Mouse (Mus musculus) neural tube, embryonic 15.5 days (tissue): ENCODE data around the gene Pip5k1c. TPM values are rescaled to one million over a fixed set of nuclear protein-coding genes. Genes with fewer than 3 reads are reported as not detected.

ENCODE experiments used
- ATAC-seq: fragments of 200-750 bp; cut with Nextera tagmentation; 2 replicates; pipeline ENCODE4 v1.8.0; 2017; ENCODE audit warnings: mild to moderate bottlenecking, moderate TSS enrichment, moderate library complexity; ENCODE audit not compliant: low FRiP score
- H3K27ac ChIP-seq: fragments of 300-500 bp; sonication (generic); replicated peaks from 2 replicates; pipeline ENCODE4 v1.5.1; 2015; ENCODE audit warnings: mild to moderate bottlenecking, inconsistent platforms
- H3K27me3 ChIP-seq: fragments of 300-500 bp; sonication (generic); replicated peaks from 2 replicates; pipeline ENCODE4 v1.6.1; 2015; ENCODE audit warnings: inconsistent platforms
- H3K36me3 ChIP-seq: fragments of 300-500 bp; sonication (generic); 2 replicates; pipeline ENCODE4 v1.6.1; 2015; ENCODE audit warnings: inconsistent platforms
- H3K4me1 ChIP-seq: fragments of 300-500 bp; sonication (generic); 2 replicates; pipeline ENCODE4 v1.6.1; 2015; ENCODE audit warnings: inconsistent platforms
- H3K4me2 ChIP-seq: fragments of 300-500 bp; sonication (generic); 2 replicates; pipeline ENCODE4 v1.6.1; 2015; ENCODE audit warnings: inconsistent platforms, mild to moderate bottlenecking, moderate library complexity
- H3K4me3 ChIP-seq: fragments of 300-500 bp; sonication (generic); replicated peaks from 2 replicates; pipeline ENCODE4 v1.5.1; 2015; ENCODE audit warnings: mild to moderate bottlenecking, inconsistent platforms
- H3K9ac ChIP-seq: fragments of 300-500 bp; sonication (generic); replicated peaks from 2 replicates; pipeline ENCODE4 v1.6.1; 2015; ENCODE audit warnings: mild to moderate bottlenecking, inconsistent platforms
- H3K9me3 ChIP-seq: fragments of 300-500 bp; sonication (generic); replicated peaks from 2 replicates; pipeline ENCODE4 v1.6.1; 2016; ENCODE audit warnings: inconsistent platforms
- WGBS: fragments of 180-500 bp; shearing (Covaris S2); methylation state at CpG from one replicate; pipeline ENCODE4 v1.1.7; 2015; ENCODE audit warnings: mixed read lengths; 5-methylcytosine and 5-hydroxymethylcytosine counted together
- polyA plus RNA-seq: library from polyadenylated mRNA; unstranded; fragments of >200 nt; fragmentation: Nextera tagmentation; extraction: Ambion mirVana; gene quantifications from 2 replicates; pipeline ENCODE4 v1.2.1, GENCODE M21; 2015

Pip5k1c gene
- polyA plus RNA-seq, 1 experiment from 2014 or later, result 124 TPM

DNA sequence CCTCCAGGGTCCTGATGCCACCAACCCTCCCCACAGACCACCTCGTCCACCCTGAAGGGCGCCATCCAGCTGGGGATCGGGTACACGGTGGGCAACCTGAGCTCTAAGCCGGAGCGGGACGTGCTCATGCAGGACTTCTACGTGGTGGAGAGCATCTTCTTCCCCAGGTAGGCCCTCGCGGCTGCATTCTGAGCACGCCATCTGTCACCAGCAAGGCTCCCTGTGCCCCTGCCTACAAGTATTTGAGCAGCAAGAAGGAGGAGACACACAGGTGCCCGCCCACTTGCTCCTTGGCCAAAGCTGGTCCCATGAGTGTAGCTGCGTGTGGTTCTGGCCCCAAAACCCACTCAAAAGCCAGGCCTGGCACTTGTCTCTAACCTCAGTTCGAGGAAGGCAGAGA, 12.9 kb downstream of the Pip5k1c start:
- 93% methylated on average over 14 of the region's 14 CpGs for whole genome bisulfite sequencing
- no peak for ATAC-seq
- Histone ChIP-seq H3K27ac (no peak overlapping the region), H3K36me3 (peaks cover 51% of the 10 kb centered on the region), H3K27me3 (no peaks in the 10 kb centered on the region), H3K4me2 (no peak overlapping the region), H3K9ac (no peak overlapping the region), H3K4me3 (no peak overlapping the region), H3K4me1 (peaks cover 30% of the 10 kb centered on the region), H3K9me3 (no peaks in the 10 kb centered on the region)

- H3K36me3 ChIP-seq, result peaks cover 57% of the 10 kb centered on the region
- no peak overlapping the region for H3K4me2 ChIP-seq
- peaks cover 26% of the 10 kb centered on the region for H3K4me1 ChIP-seq
- H3K27me3 ChIP-seq, result no peaks in the 10 kb centered on the region
- H3K9me3 ChIP-seq, result no peaks in the 10 kb centered on the region
- no peak overlapping the region for H3K4me3 ChIP-seq
- H3K27ac ChIP-seq, result no peak overlapping the region
- no peak overlapping the region for H3K9ac ChIP-seq
- WGBS, result 90% methylated on average over 12 of the region's 12 CpGs
- ATAC-seq, result no peak
These were observed 13.5 kb downstream of the Pip5k1c start for GRCm38 (mm10) chr10:81306173-81306668.

DNA sequence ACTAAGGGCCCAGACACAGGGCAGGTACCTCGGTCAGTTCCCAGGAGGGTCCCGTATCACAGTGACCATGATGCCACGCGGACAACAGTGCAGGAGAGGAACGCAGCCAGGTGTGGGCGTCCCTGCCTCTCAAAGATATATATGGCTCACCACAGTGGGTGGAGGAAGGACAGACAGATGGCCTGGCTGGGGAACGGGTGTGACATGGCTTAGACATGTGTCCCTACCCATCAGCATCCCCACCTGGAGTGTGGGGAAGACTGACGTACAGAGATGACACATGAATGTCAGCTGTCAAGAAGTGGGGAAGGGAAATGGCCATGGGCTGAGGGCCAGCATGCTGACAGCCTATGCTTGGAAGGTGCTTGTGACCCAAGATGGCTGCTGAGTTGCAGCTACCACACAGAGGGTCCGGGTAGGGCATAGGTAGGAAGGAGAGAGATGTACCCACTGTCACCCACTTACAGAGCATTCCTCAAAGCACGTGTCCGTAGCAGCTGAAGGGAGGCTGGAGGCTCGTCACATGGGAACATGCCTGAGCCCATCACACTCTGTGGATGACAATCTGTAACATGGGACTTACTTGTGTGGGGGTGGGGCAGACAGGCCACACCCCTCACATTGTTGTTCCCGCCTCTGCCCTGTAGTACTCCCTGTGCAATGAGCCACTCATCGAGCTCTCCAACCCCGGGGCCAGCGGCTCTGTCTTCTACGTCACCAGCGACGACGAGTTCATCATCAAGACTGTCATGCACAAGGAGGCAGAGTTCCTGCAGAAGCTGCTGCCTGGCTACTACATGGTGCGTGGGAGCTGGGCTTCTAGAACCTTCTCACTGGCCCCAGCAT, 14.3 kb downstream of the Pip5k1c start:
- peaks cover 65% of the 10 kb centered on the region for H3K36me3 ChIP-seq
- H3K4me1 ChIP-seq, result peaks cover 24% of the 10 kb centered on the region
- 95% methylated on average over 21 of the region's 21 CpGs for WGBS
- no peak overlapping the region for H3K4me3 ChIP-seq
- H3K9ac ChIP-seq, result no peak overlapping the region
- no peak for ATAC-seq
- H3K4me2 ChIP-seq, result no peak overlapping the region
- H3K27ac ChIP-seq, result no peak overlapping the region
- no peaks in the 10 kb centered on the region for H3K27me3 ChIP-seq
- no peaks in the 10 kb centered on the region for H3K9me3 ChIP-seq

GRCm38 (mm10) chr10:81309571-81309970, 16.8 kb downstream of the Pip5k1c start:
- H3K9me3 ChIP-seq, result no peaks in the 10 kb centered on the region
- H3K4me3 ChIP-seq, result no peak overlapping the region
- H3K4me2 ChIP-seq, result no peak overlapping the region
- H3K4me1 ChIP-seq, result no peaks in the 10 kb centered on the region
- peaks cover 89% of the 10 kb centered on the region for H3K36me3 ChIP-seq
- H3K27me3 ChIP-seq, result no peaks in the 10 kb centered on the region
- H3K9ac ChIP-seq, result no peak overlapping the region
- ATAC-seq, result no peak
- WGBS, result 84% methylated on average over 5 of the region's 5 CpGs
- no peak overlapping the region for H3K27ac ChIP-seq

DNA sequence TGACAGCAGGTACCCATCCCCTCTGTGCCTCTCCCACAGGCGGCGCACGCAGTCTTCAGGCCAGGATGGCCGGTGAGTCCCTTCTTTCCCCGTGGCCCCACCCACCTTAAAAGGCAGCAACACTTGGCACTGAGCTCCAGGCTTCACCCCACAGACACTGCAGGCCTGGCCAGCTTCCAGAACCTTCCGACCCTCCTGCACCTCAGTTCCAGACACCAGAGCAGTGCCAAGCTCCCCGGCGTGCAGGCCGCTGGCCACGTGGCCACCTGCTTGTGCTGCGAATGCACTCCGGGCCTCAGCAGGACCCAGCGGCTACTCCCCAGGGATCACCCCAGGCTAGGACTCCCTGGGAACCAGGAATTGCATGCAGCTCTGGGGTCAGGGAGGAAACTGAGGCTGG, 20.8 kb downstream of the Pip5k1c start:
- Histone ChIP-seq H3K4me1 (peaks cover 8% of the 10 kb centered on the region; the same call in 1 of the 2 replicates), H3K9me3 (no peaks in the 10 kb centered on the region), H3K9ac (no peak overlapping the region), H3K27ac (no peak overlapping the region), H3K4me2 (no peak overlapping the region), H3K27me3 (no peaks in the 10 kb centered on the region), H3K4me3 (no peak overlapping the region), H3K36me3 (peaks cover 88% of the 10 kb centered on the region)
- WGBS, result 92% methylated on average over 13 of the region's 13 CpGs
- no peak for ATAC-seq

DNA sequence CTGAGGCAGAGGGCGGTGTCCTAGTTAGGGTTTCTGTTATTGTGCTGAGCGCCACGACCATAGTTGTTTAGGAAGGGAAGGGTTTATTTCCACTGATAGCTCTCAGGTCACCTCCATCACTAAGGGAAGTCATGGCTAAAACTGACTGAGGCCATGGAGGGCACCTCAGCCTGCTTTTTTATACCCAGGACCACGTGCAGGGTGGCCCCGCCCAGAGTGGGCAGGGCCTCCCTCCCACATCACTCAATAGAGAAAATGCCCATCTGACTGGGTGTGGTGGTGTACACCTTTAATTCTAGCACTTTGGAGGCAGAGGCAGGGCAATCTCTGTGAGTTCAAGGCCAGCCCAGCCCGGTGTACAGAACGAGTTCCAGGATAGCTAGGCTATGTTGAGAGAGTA, 21.4 kb downstream of the Pip5k1c start:
- Histone ChIP-seq H3K4me3 (no peak overlapping the region), H3K9ac (no peak overlapping the region), H3K27ac (no peak overlapping the region), H3K9me3 (no peaks in the 10 kb centered on the region), H3K4me1 (peaks cover 14% of the 10 kb centered on the region), H3K27me3 (no peaks in the 10 kb centered on the region), H3K4me2 (no peak overlapping the region), H3K36me3 (peaks cover 87% of the 10 kb centered on the region)
- 82% methylated on average over 7 of the region's 7 CpGs for WGBS
- no peak for ATAC-seq

DNA sequence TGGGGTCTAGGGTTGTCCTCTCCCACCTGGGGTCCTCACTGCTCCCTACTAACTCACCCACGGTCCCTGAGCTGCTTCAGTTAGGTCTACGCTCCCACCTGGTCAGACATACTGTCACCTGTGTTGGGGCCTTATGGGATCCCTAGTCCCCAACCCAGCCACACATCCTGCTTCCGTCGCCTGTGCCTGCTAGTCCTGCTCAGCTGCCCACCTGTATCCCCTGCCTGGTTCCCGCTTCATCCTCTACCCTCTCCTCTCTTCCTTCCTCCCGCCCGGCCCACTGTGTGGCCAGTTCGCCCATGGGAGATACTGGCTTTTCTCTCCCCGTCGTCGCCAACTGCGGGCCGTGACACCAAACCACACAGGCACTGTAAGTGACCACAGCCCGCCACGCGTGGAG, 22.8 kb downstream of the Pip5k1c start:
- H3K36me3 ChIP-seq, result peaks cover 73% of the 10 kb centered on the region
- no peaks in the 10 kb centered on the region for H3K27me3 ChIP-seq
- H3K9me3 ChIP-seq, result no peaks in the 10 kb centered on the region
- H3K27ac ChIP-seq, result no peak overlapping the region
- H3K9ac ChIP-seq, result no peak overlapping the region
- no peak overlapping the region for H3K4me3 ChIP-seq
- H3K4me2 ChIP-seq, result no peak overlapping the region
- ATAC-seq, result no peak
- WGBS, result 94% methylated on average over 16 of the region's 16 CpGs
- H3K4me1 ChIP-seq, result peaks cover 22% of the 10 kb centered on the region

GRCm38 (mm10) chr10:81316338-81317060, 23.7 kb downstream of the Pip5k1c start:
- 0 out of 2 replicates have a peak overlapping the region, but pooled peaks have one; percentile 14 for H3K9ac ChIP-seq
- no peaks in the 10 kb centered on the region for H3K9me3 ChIP-seq
- WGBS, result 47% methylated on average over 16 of the region's 16 CpGs
- H3K36me3 ChIP-seq, result peaks cover 64% of the 10 kb centered on the region
- H3K4me3 ChIP-seq, result no peak overlapping the region
- H3K4me2 ChIP-seq, result peak overlapping the region; percentile 38
- H3K4me1 ChIP-seq, result peaks cover 24% of the 10 kb centered on the region
- ATAC-seq, result no peak
- no peak overlapping the region for H3K27ac ChIP-seq
- no peaks in the 10 kb centered on the region for H3K27me3 ChIP-seq

GRCm38 (mm10) chr10:81317273-81317672, 24.5 kb downstream of the Pip5k1c start:
- Histone ChIP-seq H3K36me3 (peaks cover 56% of the 10 kb centered on the region), H3K4me3 (no peak overlapping the region), H3K27ac (no peak overlapping the region), H3K4me2 (peak overlapping the region; percentile 38), H3K9ac (0 out of 2 replicates have a peak overlapping the region, but pooled peaks have one; percentile 14), H3K4me1 (peaks cover 32% of the 10 kb centered on the region), H3K9me3 (no peaks in the 10 kb centered on the region), H3K27me3 (no peaks in the 10 kb centered on the region)
- 20% methylated on average over 20 of the region's 20 CpGs for WGBS
- no peak for ATAC-seq

DNA sequence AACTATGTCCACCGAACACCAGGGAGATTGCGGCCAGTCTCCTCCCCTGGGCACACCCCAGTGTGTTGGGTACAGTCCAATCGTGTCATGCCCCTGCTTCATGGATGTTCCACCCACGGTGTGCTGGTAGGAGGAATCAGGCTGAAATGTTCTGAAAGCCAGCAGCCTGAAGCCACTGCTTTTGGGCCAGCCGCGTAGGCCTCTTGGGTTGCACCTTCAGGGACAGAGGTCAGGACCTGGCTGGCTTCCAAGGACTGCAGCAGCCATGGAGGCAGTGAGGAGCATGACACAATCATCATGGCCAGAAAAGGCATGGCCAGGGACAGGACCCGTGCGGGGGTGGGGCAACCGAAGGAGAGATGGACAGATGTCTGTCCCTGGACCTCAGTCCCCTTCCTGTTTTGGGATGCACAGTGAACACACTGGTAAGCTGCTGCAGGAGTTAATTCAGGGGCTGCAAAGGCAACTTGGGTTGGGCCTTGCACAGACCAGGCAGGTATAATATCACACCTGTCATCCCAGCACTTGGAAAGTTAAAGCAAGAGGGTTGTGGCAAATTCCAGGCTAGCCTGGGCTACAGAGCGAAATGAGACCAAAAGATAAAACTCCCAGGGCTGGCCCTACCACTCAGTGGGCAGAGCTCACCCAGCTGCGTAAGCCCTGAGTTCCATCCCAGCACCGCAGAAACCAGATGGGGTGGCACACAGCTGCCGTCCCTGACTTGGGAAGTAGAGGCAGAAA, 26.0 kb downstream of the Pip5k1c start:
- Histone ChIP-seq H3K36me3 (peaks cover 57% of the 10 kb centered on the region), H3K27ac (peak overlapping the region; percentile 96; the same call in 1 of the 2 replicates), H3K4me1 (peaks cover 36% of the 10 kb centered on the region), H3K4me3 (peak overlapping the region; percentile 98), H3K9me3 (no peaks in the 10 kb centered on the region), H3K4me2 (peak overlapping the region; percentile 75), H3K9ac (0 out of 2 replicates have a peak overlapping the region, but pooled peaks have one; percentile 57), H3K27me3 (no peaks in the 10 kb centered on the region)
- WGBS, result 88% methylated on average over 13 of the region's 13 CpGs
- no peak for ATAC-seq

DNA sequence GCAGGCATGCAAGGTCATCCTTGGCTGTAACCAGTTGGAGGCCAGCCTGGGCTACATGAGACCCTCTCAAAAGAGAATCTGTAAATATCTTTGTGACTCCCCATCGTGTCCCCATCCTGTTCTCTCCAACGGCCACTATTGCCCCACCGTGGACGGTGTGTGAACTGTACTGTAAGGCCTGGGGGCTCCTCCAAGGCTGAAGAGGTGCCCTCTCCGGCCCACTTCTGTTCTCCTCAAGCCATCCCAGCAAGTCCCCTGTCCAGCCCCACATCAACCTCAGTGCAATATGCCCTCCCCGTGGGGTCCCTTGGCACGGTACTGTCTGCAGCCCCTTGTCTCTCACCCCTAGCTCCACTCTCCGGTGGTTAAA, 26.6 kb downstream of the Pip5k1c start:
- peaks cover 36% of the 10 kb centered on the region for H3K4me1 ChIP-seq
- H3K27ac ChIP-seq, result peak overlapping the region; percentile 96
- ATAC-seq, result no peak
- H3K9ac ChIP-seq, result peak overlapping the region; percentile 57
- 50% methylated on average over 8 of the region's 8 CpGs for WGBS
- peak overlapping the region; percentile 98 for H3K4me3 ChIP-seq
- peak overlapping the region; percentile 75 for H3K4me2 ChIP-seq
- H3K9me3 ChIP-seq, result no peaks in the 10 kb centered on the region
- H3K36me3 ChIP-seq, result peaks cover 57% of the 10 kb centered on the region
- no peaks in the 10 kb centered on the region for H3K27me3 ChIP-seq
